Mouse (Mus musculus) intestine, postnatal 0 days (tissue): ENCODE measurements around the gene Lrrc4c. TPM values are rescaled to one million over a fixed set of nuclear protein-coding genes. Genes with fewer than 3 reads are reported as not detected.

Experiments
- ATAC-seq: fragments of 200-750 bp; cut with Nextera tagmentation; 2 replicates; pipeline ENCODE4 v1.8.0; 2017; ENCODE audit warnings: mild to moderate bottlenecking, moderate TSS enrichment, moderate library complexity
- H3K27ac ChIP-seq: fragments of 300-500 bp; sonication (generic); 2 replicates; pipeline ENCODE4 v1.5.1; 2014; ENCODE audit warnings: mild to moderate bottlenecking, low read depth, low read length, moderate library complexity
- H3K27me3 ChIP-seq: fragments of 300-500 bp; sonication (generic); replicated peaks from 2 replicates; pipeline ENCODE4 v1.6.1; 2014; ENCODE audit warnings: low read length, mixed read lengths; ENCODE audit not compliant: control insufficient read depth, insufficient read depth
- H3K36me3 ChIP-seq: fragments of 300-500 bp; sonication (generic); 2 replicates; pipeline ENCODE4 v1.6.1; 2014; ENCODE audit warnings: mild to moderate bottlenecking, moderate library complexity; ENCODE audit not compliant: control insufficient read depth, insufficient read depth
- H3K4me1 ChIP-seq: fragments of 300-500 bp; sonication (generic); replicated peaks from 2 replicates; pipeline ENCODE4 v1.6.1; 2014; ENCODE audit warnings: antibody characterized with exemption, low read length, mixed read lengths; ENCODE audit not compliant: control insufficient read depth, insufficient read depth
- H3K4me2 ChIP-seq: fragments of 300-500 bp; sonication (generic); replicated peaks from 2 replicates; pipeline ENCODE4 v1.6.1; 2014; ENCODE audit warnings: low read depth, mild to moderate bottlenecking, moderate library complexity
- H3K4me3 ChIP-seq: fragments of 300-500 bp; sonication (generic); 2 replicates; pipeline ENCODE4 v1.5.1; 2014; ENCODE audit warnings: low read depth, low read length
- H3K9ac ChIP-seq: fragments of 300-500 bp; sonication (generic); 2 replicates; pipeline ENCODE4 v1.6.1; 2014; ENCODE audit warnings: mild to moderate bottlenecking, low read depth, low read length
- H3K9me3 ChIP-seq: fragments of 300-500 bp; sonication (generic); 2 replicates; pipeline ENCODE4 v1.6.1; 2016; ENCODE audit warnings: mixed run types; ENCODE audit not compliant: control insufficient read depth
- CTCF ChIP-seq: sonication (generic); IDR thresholded peaks from 2 replicates; pipeline ENCODE4 v1.5.1; 2016; ENCODE audit warnings: low read depth, mild to moderate bottlenecking, control low read depth, antibody characterized with exemption, moderate library complexity
- WGBS: fragments of 180-500 bp; shearing (Covaris S2); extraction: QIAGEN DNeasy Blood & Tissue Kit; methylation state at CpG from one replicate; pipeline ENCODE4 v1.1.7; 2014; 5-methylcytosine and 5-hydroxymethylcytosine counted together
- polyA plus RNA-seq: library from polyadenylated mRNA; unstranded; fragments of >200 nt; fragmentation: Nextera tagmentation; extraction: Ambion mirVana; gene quantifications from 2 replicates; pipeline ENCODE4 v1.2.1, GENCODE M21; 2015

Gene Lrrc4c
- polyA plus RNA-seq, 1 experiment from 2014 or later: 1.2 TPM

DNA sequence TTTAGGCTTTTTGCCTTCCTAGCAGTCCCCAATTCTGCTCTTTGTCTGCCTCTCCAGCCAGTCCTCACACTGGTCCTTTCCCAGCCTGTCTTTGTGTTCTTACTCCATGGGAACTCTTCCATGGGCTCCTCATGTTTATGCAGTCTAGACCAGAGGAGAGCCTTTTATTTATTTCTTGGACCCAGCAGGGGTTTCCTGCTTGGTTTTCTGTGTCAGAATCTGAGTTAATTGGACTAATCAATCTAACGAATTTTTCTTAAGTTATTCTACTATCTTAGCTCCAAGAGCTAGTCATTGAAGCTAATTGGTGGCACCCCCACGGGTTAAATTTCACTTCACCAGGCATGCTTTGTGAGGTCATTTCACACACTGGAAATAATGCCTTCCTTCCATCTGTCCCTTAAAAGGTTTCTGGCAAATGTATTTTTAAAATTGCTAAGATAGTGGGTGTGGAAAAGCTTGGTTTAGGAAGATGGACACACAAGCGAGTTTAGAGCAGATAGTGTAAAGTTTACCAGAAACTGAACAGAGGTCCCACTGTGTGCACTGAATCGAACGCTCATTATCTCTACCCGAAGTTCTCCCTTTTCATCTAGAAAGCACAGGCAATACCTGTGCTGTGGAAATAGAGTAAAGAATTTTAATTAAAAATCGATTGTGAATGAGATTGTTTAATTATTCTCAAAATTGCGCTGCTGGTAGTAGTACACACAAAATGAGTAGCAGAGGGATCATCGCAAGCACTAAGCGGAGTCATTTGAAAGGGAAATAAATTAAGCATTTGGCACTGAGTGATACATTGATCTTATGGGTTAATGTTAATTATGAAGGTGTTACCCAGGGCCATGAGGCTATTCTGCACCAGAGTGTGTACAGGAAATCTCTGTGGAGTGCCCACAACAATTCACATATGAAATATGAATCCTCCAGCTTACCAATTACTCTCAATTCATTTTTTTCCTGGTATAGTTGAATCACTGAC, 1226.0 kb downstream of the Lrrc4c start:
- H3K36me3 ChIP-seq: no peaks in the 10 kb centered on the region
- no peaks in the 10 kb centered on the region for H3K27me3 ChIP-seq
- H3K9ac ChIP-seq: no peak overlapping the region
- TF ChIP-seq CTCF: no peak
- H3K4me1 ChIP-seq: no peaks in the 10 kb centered on the region
- ATAC-seq: no peak
- no peak overlapping the region for H3K4me2 ChIP-seq
- 81% methylated on average over 10 of the region's 10 CpGs for WGBS
- H3K27ac ChIP-seq: no peak overlapping the region
- H3K9me3 ChIP-seq: no peaks in the 10 kb centered on the region
- H3K4me3 ChIP-seq: no peak overlapping the region

- no peak for ATAC-seq
- no peak overlapping the region for H3K9ac ChIP-seq
- no peaks in the 10 kb centered on the region for H3K27me3 ChIP-seq
- H3K27ac ChIP-seq: no peak overlapping the region
- H3K36me3 ChIP-seq: no peaks in the 10 kb centered on the region
- H3K4me1 ChIP-seq: no peaks in the 10 kb centered on the region
- H3K4me3 ChIP-seq: no peak overlapping the region
- H3K9me3 ChIP-seq: no peaks in the 10 kb centered on the region
- no peak for TF ChIP-seq CTCF
- H3K4me2 ChIP-seq: no peak overlapping the region
These were observed 1226.7 kb downstream of the Lrrc4c start for GRCm38 (mm10) chr2:97544673-97545071.

GRCm38 (mm10) chr2:97545946-97546345, 1228.0 kb downstream of the Lrrc4c start:
- H3K9me3 ChIP-seq: no peaks in the 10 kb centered on the region
- H3K36me3 ChIP-seq: no peaks in the 10 kb centered on the region
- TF ChIP-seq CTCF: no peak
- no peaks in the 10 kb centered on the region for H3K27me3 ChIP-seq
- no peak overlapping the region for H3K4me3 ChIP-seq
- no peak overlapping the region for H3K4me2 ChIP-seq
- no peak overlapping the region for H3K9ac ChIP-seq
- ATAC-seq: no peak
- 91% methylated on average over 1 of the region's 1 CpGs for WGBS
- no peaks in the 10 kb centered on the region for H3K4me1 ChIP-seq
- no peak overlapping the region for H3K27ac ChIP-seq

GRCm38 (mm10) chr2:97564509-97564908, 1246.5 kb downstream of the Lrrc4c start:
- no peak overlapping the region for H3K27ac ChIP-seq
- no peaks in the 10 kb centered on the region for H3K27me3 ChIP-seq
- no peaks in the 10 kb centered on the region for H3K36me3 ChIP-seq
- TF ChIP-seq CTCF: no peak
- H3K4me3 ChIP-seq: no peak overlapping the region
- 51% methylated on average over 2 of the region's 2 CpGs for WGBS
- ATAC-seq: no peak
- no peaks in the 10 kb centered on the region for H3K9me3 ChIP-seq
- no peak overlapping the region for H3K4me2 ChIP-seq
- H3K4me1 ChIP-seq: no peaks in the 10 kb centered on the region
- no peak overlapping the region for H3K9ac ChIP-seq

- ATAC-seq: no peak
- Histone ChIP-seq H3K36me3 (no peaks in the 10 kb centered on the region), H3K4me2 (no peak overlapping the region), H3K9ac (no peak overlapping the region), H3K4me1 (no peaks in the 10 kb centered on the region), H3K9me3 (no peaks in the 10 kb centered on the region), H3K4me3 (no peak overlapping the region), H3K27me3 (no peaks in the 10 kb centered on the region), H3K27ac (no peak overlapping the region)
- no peak for TF ChIP-seq CTCF
- 82% methylated on average over 2 of the region's 2 CpGs for WGBS
These were observed 1251.0 kb downstream of the Lrrc4c start for GRCm38 (mm10) chr2:97568954-97569353.

DNA sequence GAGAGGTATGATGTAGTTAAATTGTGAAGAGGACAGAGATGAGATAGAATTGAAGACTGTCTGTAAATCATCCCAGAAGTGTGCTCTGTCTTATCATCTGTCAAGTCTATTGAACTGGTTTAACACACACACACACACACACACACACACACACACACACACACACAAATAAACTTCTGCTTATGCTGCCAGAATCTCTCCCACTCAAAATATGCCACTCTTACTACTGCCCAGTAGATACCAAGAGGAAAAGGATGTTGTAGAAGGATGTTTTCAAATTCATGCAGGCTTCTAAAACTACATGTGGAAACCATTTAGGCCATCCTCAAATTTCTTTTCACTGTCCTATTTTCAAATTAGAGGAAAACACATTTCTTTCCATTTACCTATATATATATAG, 1257.0 kb downstream of the Lrrc4c start:
- H3K27ac ChIP-seq: no peak overlapping the region
- no peak for ATAC-seq
- H3K36me3 ChIP-seq: no peaks in the 10 kb centered on the region
- no peaks in the 10 kb centered on the region for H3K9me3 ChIP-seq
- H3K9ac ChIP-seq: no peak overlapping the region
- no peak overlapping the region for H3K4me3 ChIP-seq
- no peak for TF ChIP-seq CTCF
- H3K27me3 ChIP-seq: no peaks in the 10 kb centered on the region
- H3K4me1 ChIP-seq: no peaks in the 10 kb centered on the region
- no peak overlapping the region for H3K4me2 ChIP-seq
